Mouse (Mus musculus): ENCODE measurements at regions not wholly inside any gene's neighbourhood (a gene's known extent, or its start where the extent isn't known, plus 50 kb on each side); places are given as distances from the start of the nearest gene placed in this dataset.
A peak's percentile ranks its signal among the peaks of the same experiment; 100 is the strongest.

- no peak for DNase-seq (ENCODE audit: low spot score)
These were observed 155.8 kb downstream of the Insig2 start for GRCm38 (mm10) chr1:121176541-121176940.

DNA sequence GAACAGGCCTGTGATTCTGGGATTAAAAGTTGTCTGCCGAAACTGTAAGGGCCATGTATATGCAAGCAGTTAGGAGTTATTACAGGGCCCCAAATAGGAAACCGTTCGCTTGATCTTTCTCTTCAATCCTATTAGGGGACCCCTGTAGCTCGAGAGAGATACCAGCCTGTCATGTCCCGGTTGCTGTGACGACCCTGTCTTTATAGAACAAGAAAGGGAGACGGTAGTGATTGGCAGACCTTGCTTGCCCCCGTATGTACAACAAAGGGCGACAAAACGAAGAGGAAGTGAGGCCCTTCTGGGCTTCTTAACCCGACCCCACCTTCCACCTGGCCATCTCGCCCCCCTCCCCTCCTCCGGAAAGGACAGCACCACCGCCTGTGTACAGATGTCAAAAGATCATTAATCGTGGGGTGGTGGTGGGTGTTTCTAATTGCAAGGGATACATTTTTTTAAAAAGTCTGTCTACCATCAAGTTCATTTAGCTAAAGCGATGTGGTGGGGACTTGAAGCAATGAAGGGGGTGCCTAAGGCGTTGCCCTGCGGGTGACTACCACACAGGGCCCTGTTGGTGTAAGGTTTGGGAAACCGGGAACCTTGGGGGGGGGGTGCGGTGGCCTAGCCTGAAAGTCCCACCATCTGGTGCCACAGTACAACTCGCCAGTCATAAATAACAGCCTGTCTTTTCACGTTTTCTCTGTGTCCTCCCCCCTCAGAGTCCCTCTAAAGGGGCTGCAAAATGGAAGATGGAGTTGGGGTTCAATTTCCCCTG is 155.1 kb downstream of the Insig2 start:
- DNase-seq (ENCODE audit: low spot score): peak; percentile 9

GRCm38 (mm10) chr1:121177908-121178311 is 154.5 kb downstream of the Insig2 start:
- DNase-seq (ENCODE audit: low spot score): peak; percentile 4

DNA sequence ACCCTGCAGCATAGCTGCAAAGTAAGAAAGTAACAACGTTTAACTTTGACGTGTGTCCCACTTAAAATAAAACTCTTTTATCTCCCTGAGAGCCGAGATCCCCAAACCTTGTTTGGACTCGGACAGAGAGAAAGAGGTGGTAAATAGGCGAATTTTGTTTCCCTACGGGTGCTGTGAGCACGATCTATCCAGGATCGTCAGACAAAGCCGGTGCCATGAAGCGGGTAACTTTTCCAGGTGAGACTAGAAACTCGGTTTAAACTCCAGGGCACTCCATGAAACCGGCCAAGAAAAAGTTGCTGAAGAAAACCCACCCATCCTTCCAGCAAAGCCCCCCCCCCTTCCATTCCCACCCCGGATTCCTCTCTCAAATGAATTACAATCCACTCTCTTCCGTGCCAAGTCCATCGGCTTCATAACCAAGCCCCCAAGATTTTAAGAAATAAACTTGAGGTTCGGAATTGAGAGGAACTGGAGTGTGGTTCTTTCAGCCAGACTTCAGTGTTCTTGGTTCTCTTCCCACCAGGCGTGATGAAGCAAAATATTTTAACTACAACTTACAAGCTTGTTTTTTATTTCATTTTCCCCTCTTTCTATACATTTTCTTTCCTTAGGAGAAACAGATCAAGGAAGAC is 153.7 kb downstream of the Insig2 start:
- peak; percentile 7 for DNase-seq (ENCODE audit: low spot score)

- DNase-seq (ENCODE audit: low spot score): peak; percentile 41
These were observed 151.9 kb downstream of the Insig2 start for GRCm38 (mm10) chr1:121180273-121181030.

GRCm38 (mm10) chr1:121188895-121189294 is 143.5 kb downstream of the Insig2 start:
- DNase-seq (ENCODE audit: low spot score): no peak

GRCm38 (mm10) chr1:121194800-121195199 is 137.6 kb downstream of the Insig2 start:
- DNase-seq (ENCODE audit: low spot score): no peak

- no peak for DNase-seq (ENCODE audit: low spot score)
These were observed 116.5 kb downstream of the Insig2 start for GRCm38 (mm10) chr1:121215843-121216242.

DNA sequence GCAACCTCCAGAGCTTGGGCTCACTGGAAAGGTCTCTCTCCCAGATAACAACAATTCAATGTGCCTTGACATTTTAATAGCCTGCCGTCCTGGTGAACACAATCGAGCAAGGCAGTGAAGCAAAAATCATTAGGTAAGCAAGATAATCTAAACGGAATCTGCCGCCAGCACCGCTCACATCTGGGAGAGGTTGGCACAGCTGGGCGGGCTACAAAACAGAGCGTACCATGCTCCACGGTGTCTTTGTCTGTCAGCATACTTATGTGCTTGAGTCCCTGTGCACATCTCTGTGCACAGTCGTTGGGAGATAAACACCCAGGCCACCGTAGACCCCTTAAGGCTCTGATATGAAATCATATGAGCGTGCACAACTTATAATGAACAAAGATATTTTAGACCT is 108.1 kb downstream of the Insig2 start:
- no peak for DNase-seq (ENCODE audit: low spot score)

GRCm38 (mm10) chr1:121226466-121227232 is 105.7 kb downstream of the Insig2 start:
- DNase-seq (ENCODE audit: low spot score): no peak

DNA sequence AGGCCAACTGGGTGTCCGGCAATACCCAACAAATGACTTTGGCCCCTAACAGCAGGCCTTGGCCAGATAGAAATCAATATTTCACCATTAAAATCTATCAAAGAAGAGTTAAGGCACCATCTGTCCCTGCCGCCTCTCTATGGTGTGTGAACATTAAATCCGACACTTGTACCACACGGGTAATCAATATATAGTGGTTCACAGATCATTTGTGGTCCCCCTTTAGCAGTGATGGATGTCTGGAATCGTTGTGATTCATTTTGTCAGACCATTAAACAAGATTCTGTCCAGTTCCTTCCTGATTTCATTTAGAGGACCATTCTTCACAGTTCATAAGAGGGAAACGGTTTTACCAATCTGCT is 105.2 kb downstream of the Insig2 start:
- no peak for DNase-seq (ENCODE audit: low spot score)

GRCm38 (mm10) chr1:121243576-121243975 is 88.8 kb downstream of the Insig2 start:
- no peak for DNase-seq (ENCODE audit: low spot score)

DNA sequence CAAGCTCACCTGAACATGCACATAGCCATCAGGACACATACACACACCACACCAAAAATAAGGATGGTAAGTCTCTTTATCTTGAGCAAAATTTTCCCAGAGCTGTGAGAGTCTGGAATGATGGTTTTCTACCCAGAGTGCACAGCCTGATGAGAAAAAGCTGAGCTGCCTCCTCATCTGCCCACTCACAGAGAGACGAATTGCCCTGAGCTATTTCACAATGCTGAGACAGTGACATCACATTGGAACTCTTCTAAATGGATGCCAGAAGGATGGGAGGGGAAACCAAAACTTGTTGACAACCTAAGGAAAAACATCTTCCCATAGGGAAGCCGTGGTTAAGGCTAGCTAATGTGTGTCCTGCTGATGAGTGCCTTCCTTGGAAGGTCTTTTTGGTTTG is 84.8 kb downstream of the Insig2 start:
- no peak for DNase-seq (ENCODE audit: low spot score)

DNA sequence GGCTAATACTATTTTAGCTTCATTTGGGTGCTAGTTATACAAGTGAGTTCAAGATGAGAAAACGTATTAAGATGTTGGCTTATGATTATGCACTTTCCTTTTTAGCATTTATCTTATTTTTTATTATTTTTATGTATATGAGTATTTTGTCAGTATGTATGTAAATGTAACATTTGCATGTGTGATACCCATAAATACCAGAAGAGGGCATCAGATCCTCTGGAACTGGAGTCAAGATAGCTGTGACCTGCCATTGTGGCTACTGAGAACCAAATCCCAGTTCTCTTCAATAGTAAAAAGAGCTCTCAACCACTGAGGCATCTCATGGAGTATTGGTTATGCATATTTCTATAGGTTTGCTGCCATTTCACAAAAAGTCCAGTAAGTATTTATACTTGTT is 83.3 kb downstream of the Insig2 start:
- DNase-seq (ENCODE audit: low spot score): no peak

DNA sequence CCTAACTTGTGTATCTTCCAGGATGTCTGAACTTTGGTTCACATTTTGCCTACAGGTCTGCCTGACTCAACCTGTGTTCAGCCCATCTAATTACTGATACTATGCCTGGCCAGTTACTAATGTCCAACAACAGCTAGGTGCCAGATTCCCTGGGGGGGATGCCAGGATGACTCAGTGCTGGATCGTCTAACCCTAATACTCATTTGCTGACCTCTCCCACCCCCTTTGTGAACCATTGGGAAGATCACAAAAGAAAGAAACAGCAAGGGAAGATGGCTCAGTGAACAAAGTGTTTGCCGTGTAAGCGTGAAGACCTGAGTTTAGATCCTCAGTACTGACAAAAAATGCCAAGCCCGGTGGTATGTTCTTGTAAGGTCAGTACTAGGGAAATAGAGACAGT is 81.7 kb downstream of the Insig2 start:
- no peak for DNase-seq (ENCODE audit: low spot score)

DNA sequence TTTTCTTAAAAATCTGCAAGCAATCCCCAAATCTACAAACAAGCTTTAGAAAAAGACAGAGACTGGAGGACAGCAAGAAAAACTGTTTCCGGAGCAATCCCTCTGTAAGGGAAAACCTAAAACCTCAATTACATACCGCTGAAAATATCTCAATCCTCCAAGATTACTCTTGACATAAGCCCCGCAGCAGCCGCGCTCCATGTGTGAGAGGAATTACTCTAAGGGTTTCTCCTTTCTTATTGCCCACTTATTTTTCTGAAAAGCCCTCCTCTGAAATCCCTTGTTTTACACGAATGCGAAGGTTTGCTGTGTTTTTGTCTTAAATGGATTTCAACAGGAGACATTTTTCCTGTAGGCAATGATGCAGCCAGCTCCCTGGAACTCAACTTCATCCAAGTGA is 80.3 kb downstream of the Insig2 start:
- no peak for DNase-seq (ENCODE audit: low spot score)

GRCm38 (mm10) chr1:121254196-121254595 is 78.2 kb downstream of the Insig2 start:
- no peak for DNase-seq (ENCODE audit: low spot score)
